Mouse (Mus musculus) cerebellum, postnatal 4 days (tissue): ENCODE measurements around the gene Otulin.

Source experiments
- DNase-seq, 2 experiments: peaks; one replicate each; pipeline ENCODE4 v3.0.0; 2022; ENCODE audit warnings: low spot score in 2 of 2, mixed read lengths in 1 of 2

Otulin gene

GRCm38 (mm10) chr15:27630601-27631383 is at the start of gene Otulin:
Gene Otulin, minus strand, starts transcription at chr15:27630693.
- peak; percentile 98 to 99 for DNase-seq

GRCm38 (mm10) chr15:27678511-27678910 is 48.0 kb upstream of the Otulin start:
- no peak for DNase-seq

- DNase-seq = no peak
These were observed 47.3 kb upstream of the Otulin start for GRCm38 (mm10) chr15:27677801-27678200.

- no peak for DNase-seq
These were observed 45.7 kb upstream of the Otulin start for GRCm38 (mm10) chr15:27676211-27676610.

GRCm38 (mm10) chr15:27675122-27675521 is 44.6 kb upstream of the Otulin start:
- no peak for DNase-seq

GRCm38 (mm10) chr15:27674041-27674440 is 43.5 kb upstream of the Otulin start:
- DNase-seq = no peak

GRCm38 (mm10) chr15:27673151-27673550 is 42.7 kb upstream of the Otulin start:
- DNase-seq = no peak

- DNase-seq = no peak
These were observed 41.8 kb upstream of the Otulin start for GRCm38 (mm10) chr15:27672259-27672658.

- DNase-seq = no peak
These were observed 41.2 kb upstream of the Otulin start for GRCm38 (mm10) chr15:27671612-27672245.

GRCm38 (mm10) chr15:27670708-27671107 is 40.2 kb upstream of the Otulin start:
- DNase-seq = no peak

GRCm38 (mm10) chr15:27669931-27670411 is 39.5 kb upstream of the Otulin start:
- DNase-seq = no peak

GRCm38 (mm10) chr15:27669276-27669675 is 38.8 kb upstream of the Otulin start:
- DNase-seq = no peak

- no peak for DNase-seq
These were observed 38.1 kb upstream of the Otulin start for GRCm38 (mm10) chr15:27668557-27668956.

- no peak for DNase-seq
These were observed 37.5 kb upstream of the Otulin start for GRCm38 (mm10) chr15:27668001-27668461.

- DNase-seq = no peak
These were observed 36.5 kb upstream of the Otulin start for GRCm38 (mm10) chr15:27666911-27667539.

- peak; percentile 40 to 76 for DNase-seq
These were observed 35.0 kb upstream of the Otulin start for GRCm38 (mm10) chr15:27665392-27665911.

- DNase-seq = no peak
These were observed 33.6 kb upstream of the Otulin start for GRCm38 (mm10) chr15:27664126-27664525.

GRCm38 (mm10) chr15:27662699-27663098 is 32.2 kb upstream of the Otulin start:
- DNase-seq = no peak

- DNase-seq = no peak
These were observed 31.2 kb upstream of the Otulin start for GRCm38 (mm10) chr15:27661696-27662095.

- peak; percentile 85 to 90 for DNase-seq
These were observed 29.2 kb upstream of the Otulin start for GRCm38 (mm10) chr15:27659592-27660244.

- no peak for DNase-seq
These were observed 28.6 kb upstream of the Otulin start for GRCm38 (mm10) chr15:27659143-27659542.

- no peak for DNase-seq
These were observed 27.9 kb upstream of the Otulin start for GRCm38 (mm10) chr15:27658356-27658755.
